Mouse (Mus musculus): ENCODE data around the gene Pcp2.
"Not testable (repeated sequence)": the region's sequence is repeated elsewhere in the genome, so short reads cannot be mapped to it uniquely, and the experiment has no call there.

Gene Pcp2

GRCm38 (mm10) chr8:3621199-3621970 is 4.0 kb downstream of the Pcp2 start, which contains the start of the genes Xab2 and Pet100:
Xab2 (minus strand) TSS chr8:3621316.
Pet100 (plus strand) TSS chr8:3621548.
- DNase-seq (ENCODE audit: extremely low read depth, low read depth, low spot score) = peak; percentile 98

- DNase-seq (ENCODE audit: extremely low read depth, low read depth, low spot score) = peak; percentile 66
Observed at GRCm38 (mm10) chr8:3609816-3610150, 15.6 kb downstream of the Pcp2 start.

GRCm38 (mm10) chr8:3609046-3609815 is 16.1 kb downstream of the Pcp2 start:
- DNase-seq (ENCODE audit: extremely low read depth, low read depth, low spot score) = peak; percentile 76

- no peak for DNase-seq (ENCODE audit: extremely low read depth, low read depth, low spot score)
Observed at GRCm38 (mm10) chr8:3607822-3608221, 17.5 kb downstream of the Pcp2 start.

GRCm38 (mm10) chr8:3606593-3606992 is 18.8 kb downstream of the Pcp2 start:
- no peak for DNase-seq (ENCODE audit: extremely low read depth, low read depth, low spot score)

GRCm38 (mm10) chr8:3603439-3603838 is 21.9 kb downstream of the Pcp2 start:
- DNase-seq (ENCODE audit: extremely low read depth, low read depth, low spot score) = no peak

- no peak for DNase-seq (ENCODE audit: extremely low read depth, low read depth, low spot score)
Observed at GRCm38 (mm10) chr8:3600401-3600800, 24.9 kb downstream of the Pcp2 start.

- no peak for DNase-seq (ENCODE audit: extremely low read depth, low read depth, low spot score)
Observed at GRCm38 (mm10) chr8:3599219-3599618, 26.1 kb downstream of the Pcp2 start.

- no peak for DNase-seq (ENCODE audit: extremely low read depth, low read depth, low spot score)
Observed at GRCm38 (mm10) chr8:3598054-3598453, 27.3 kb downstream of the Pcp2 start.

GRCm38 (mm10) chr8:3594466-3594865 is 30.9 kb downstream of the Pcp2 start:
- no peak for DNase-seq (ENCODE audit: extremely low read depth, low read depth, low spot score)

GRCm38 (mm10) chr8:3593470-3593869 is 31.9 kb downstream of the Pcp2 start:
- DNase-seq (ENCODE audit: extremely low read depth, low read depth, low spot score) = no peak

- no peak for DNase-seq (ENCODE audit: extremely low read depth, low read depth, low spot score)
Observed at GRCm38 (mm10) chr8:3588258-3588633, 37.1 kb downstream of the Pcp2 start.

- DNase-seq (ENCODE audit: extremely low read depth, low read depth, low spot score) = no peak
Observed at GRCm38 (mm10) chr8:3587391-3588257, 37.7 kb downstream of the Pcp2 start.

GRCm38 (mm10) chr8:3586993-3587390 is 38.4 kb downstream of the Pcp2 start, which contains the start of gene Camsap3:
Camsap3 (plus strand) TSS chr8:3587293.
- no peak for DNase-seq (ENCODE audit: extremely low read depth, low read depth, low spot score)

GRCm38 (mm10) chr8:3586452-3586851 is 38.9 kb downstream of the Pcp2 start:
- DNase-seq (ENCODE audit: extremely low read depth, low read depth, low spot score) = no peak

GRCm38 (mm10) chr8:3581961-3582360 is 43.4 kb downstream of the Pcp2 start:
- not testable (repeated sequence) for DNase-seq (ENCODE audit: extremely low read depth, low read depth, low spot score)

- no peak for DNase-seq (ENCODE audit: extremely low read depth, low read depth, low spot score)
Observed at GRCm38 (mm10) chr8:3579390-3580364, 45.7 kb downstream of the Pcp2 start.

- DNase-seq (ENCODE audit: extremely low read depth, low read depth, low spot score) = no peak
Observed at GRCm38 (mm10) chr8:3576211-3576960, 49.0 kb downstream of the Pcp2 start.

- DNase-seq (ENCODE audit: extremely low read depth, low read depth, low spot score) = no peak
Observed at GRCm38 (mm10) chr8:3574546-3574945, 50.8 kb downstream of the Pcp2 start.
